Mouse (Mus musculus) stomach, postnatal 0 days (tissue): ENCODE results near the gene Prn. TPM values are rescaled to one million over a fixed set of nuclear protein-coding genes. Genes with fewer than 3 reads are reported as not detected.

Experiments used
- ATAC-seq: fragments of 200-750 bp; cut with Nextera tagmentation; 2 replicates; pipeline ENCODE4 v1.8.0; 2017; ENCODE audit not compliant: low FRiP score, low TSS enrichment
- DNase-seq: peaks from one replicate; pipeline ENCODE4 v3.0.0-alpha.2; 2016; ENCODE audit warnings: low spot score
- H3K27ac ChIP-seq: fragments of 300-500 bp; sonication (generic); replicated peaks from 2 replicates; pipeline ENCODE4 v1.5.1; 2014; ENCODE audit warnings: mild to moderate bottlenecking, control low read depth
- H3K27me3 ChIP-seq: fragments of 300-500 bp; sonication (generic); 2 replicates; pipeline ENCODE4 v1.6.1; 2014; ENCODE audit warnings: low read length; ENCODE audit not compliant: control insufficient read depth, insufficient read depth
- H3K36me3 ChIP-seq: fragments of 300-500 bp; sonication (generic); 2 replicates; pipeline ENCODE4 v1.6.1; 2014; ENCODE audit warnings: low read length, mixed read lengths; ENCODE audit not compliant: control insufficient read depth, insufficient read depth
- H3K4me1 ChIP-seq: fragments of 300-500 bp; sonication (generic); replicated peaks from 2 replicates; pipeline ENCODE4 v1.6.1; 2014; ENCODE audit warnings: antibody characterized with exemption; ENCODE audit not compliant: control insufficient read depth, insufficient read depth
- H3K4me2 ChIP-seq: fragments of 300-500 bp; sonication (generic); replicated peaks from 2 replicates; pipeline ENCODE4 v1.6.1; 2014; ENCODE audit warnings: low read depth, mild to moderate bottlenecking, control low read depth, moderate library complexity
- H3K4me3 ChIP-seq: fragments of 300-500 bp; sonication (generic); 2 replicates; pipeline ENCODE4 v1.5.1; 2014; ENCODE audit warnings: low read depth, low read length, control low read depth
- H3K9ac ChIP-seq: fragments of 300-500 bp; sonication (generic); 2 replicates; pipeline ENCODE4 v1.6.1; 2014; ENCODE audit warnings: mild to moderate bottlenecking, low read length, control low read depth, mixed read lengths
- H3K9me3 ChIP-seq: fragments of 300-500 bp; sonication (generic); 2 replicates; pipeline ENCODE4 v1.6.1; 2016; ENCODE audit warnings: low read length; ENCODE audit not compliant: control insufficient read depth
- CTCF ChIP-seq: IDR thresholded peaks from 2 replicates; pipeline ENCODE4 v1.5.1; 2016; ENCODE audit warnings: antibody characterized with exemption, low read depth, mild to moderate bottlenecking, moderate library complexity
- EP300 ChIP-seq: optimal IDR thresholded peaks from 2 replicates; pipeline ENCODE3; 2016; ENCODE audit warnings: antibody characterized with exemption
- WGBS: fragments of 180-500 bp; shearing (Covaris S2); extraction: QIAGEN DNeasy Blood & Tissue Kit; methylation state at CpG from one replicate; pipeline ENCODE4 v1.1.7; 2014; 5-methylcytosine and 5-hydroxymethylcytosine counted together
- polyA plus RNA-seq: library from polyadenylated mRNA; unstranded; fragments of >200 nt; fragmentation: Nextera tagmentation; extraction: Ambion mirVana; gene quantifications from 2 replicates; pipeline ENCODE4 v1.2.1, GENCODE M21; 2015

The Prn gene
- polyA plus RNA-seq, 1 experiment from 2014 or later, result 0.17 TPM

DNA sequence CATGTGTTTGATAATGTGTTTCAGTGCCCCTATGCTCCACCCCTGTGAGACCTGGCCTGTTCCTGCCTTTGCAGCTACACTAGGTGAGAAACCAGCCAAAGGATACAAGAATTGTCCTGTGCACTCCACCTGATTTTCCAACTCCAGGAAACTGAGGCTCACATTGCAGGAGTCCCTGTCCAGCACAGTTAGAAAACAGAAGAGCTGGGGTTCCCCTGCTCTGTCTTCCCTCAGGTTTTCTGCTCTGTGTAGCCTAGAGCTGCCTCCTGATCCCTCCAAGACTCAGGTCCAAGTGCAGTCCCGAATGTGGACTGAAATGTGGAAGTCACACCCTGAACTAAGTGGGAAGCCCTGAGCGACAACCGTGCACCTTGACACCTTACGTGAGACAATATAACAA is 44.0 kb downstream of the Prn start:
- no peaks in the 10 kb centered on the region for H3K36me3 ChIP-seq
- ATAC-seq, result no peak
- TF ChIP-seq EP300, result no peak
- TF ChIP-seq CTCF, result no peak
- no peak overlapping the region for H3K4me3 ChIP-seq
- H3K4me1 ChIP-seq, result no peaks in the 10 kb centered on the region
- no peak overlapping the region for H3K9ac ChIP-seq
- DNase-seq, result no peak
- 73% methylated on average over 4 of the region's 4 CpGs for WGBS
- no peaks in the 10 kb centered on the region for H3K27me3 ChIP-seq
- no peaks in the 10 kb centered on the region for H3K9me3 ChIP-seq
- no peak overlapping the region for H3K4me2 ChIP-seq
- H3K27ac ChIP-seq, result no peak overlapping the region

GRCm38 (mm10) chr2:131954835-131955234 is 45.1 kb downstream of the Prn start:
- H3K27ac ChIP-seq, result no peak overlapping the region
- ATAC-seq, result no peak

DNA sequence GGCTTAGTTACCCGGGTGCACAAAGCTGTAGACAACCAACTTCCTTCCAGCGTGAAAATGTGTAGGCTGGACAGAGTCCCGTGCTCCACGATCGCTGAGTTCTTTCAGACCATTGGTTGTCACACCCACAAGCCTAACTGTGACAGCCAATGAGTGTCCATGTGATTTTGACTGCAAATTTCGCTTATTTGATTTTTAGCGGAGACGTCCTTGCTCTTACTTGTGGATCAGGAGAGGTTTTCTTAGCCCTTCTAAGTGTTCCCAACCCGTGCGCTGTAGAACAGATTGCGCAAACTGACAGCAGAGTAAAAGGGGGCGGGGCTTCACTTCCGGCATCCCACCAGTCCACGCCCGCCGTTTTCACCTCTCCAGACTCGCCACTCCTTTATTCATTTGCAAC is 45.5 kb downstream of the Prn start:
- peak overlapping the region; percentile 18; the same call in 1 of the 2 replicates for H3K4me3 ChIP-seq
- ATAC-seq (peak; percentile 46; the same call in 1 of the 2 replicates), DNase-seq (peak; percentile 45)
- no peak overlapping the region for H3K9ac ChIP-seq
- H3K27me3 ChIP-seq, result no peaks in the 10 kb centered on the region
- no peaks in the 10 kb centered on the region for H3K4me1 ChIP-seq
- H3K4me2 ChIP-seq, result peak overlapping the region; percentile 44
- no peak overlapping the region for H3K27ac ChIP-seq
- no peak for TF ChIP-seq EP300
- TF ChIP-seq CTCF, result no peak
- no peaks in the 10 kb centered on the region for H3K9me3 ChIP-seq
- 3% methylated on average over 17 of the region's 17 CpGs for WGBS
- no peaks in the 10 kb centered on the region for H3K36me3 ChIP-seq

More at GRCm38 (mm10) chr2:131954835-131955234, 45.1 kb downstream of the Prn start:
- DNase-seq, result no peak
- no peak overlapping the region for H3K9ac ChIP-seq
- H3K36me3 ChIP-seq, result no peaks in the 10 kb centered on the region
- no peaks in the 10 kb centered on the region for H3K27me3 ChIP-seq
- 44% methylated on average over 9 of the region's 9 CpGs for WGBS
- H3K4me2 ChIP-seq, result peak overlapping the region; percentile 44
- no peaks in the 10 kb centered on the region for H3K9me3 ChIP-seq
- peak overlapping the region; percentile 18; the same call in 1 of the 2 replicates for H3K4me3 ChIP-seq
- H3K4me1 ChIP-seq, result no peaks in the 10 kb centered on the region
- TF ChIP-seq EP300, result no peak
- TF ChIP-seq CTCF, result no peak

- DNase-seq (no peak), ATAC-seq (no peak)
- Histone ChIP-seq H3K36me3 (no peaks in the 10 kb centered on the region), H3K27me3 (no peaks in the 10 kb centered on the region), H3K27ac (no peak overlapping the region), H3K4me3 (no peak overlapping the region), H3K9ac (no peak overlapping the region), H3K4me1 (no peaks in the 10 kb centered on the region), H3K9me3 (no peaks in the 10 kb centered on the region), H3K4me2 (no peak overlapping the region)
- no peak for TF ChIP-seq CTCF
- TF ChIP-seq EP300, result no peak
- WGBS, result 76% methylated on average over 7 of the region's 7 CpGs
Observed at GRCm38 (mm10) chr2:131956336-131957256, 46.8 kb downstream of the Prn start.

DNA sequence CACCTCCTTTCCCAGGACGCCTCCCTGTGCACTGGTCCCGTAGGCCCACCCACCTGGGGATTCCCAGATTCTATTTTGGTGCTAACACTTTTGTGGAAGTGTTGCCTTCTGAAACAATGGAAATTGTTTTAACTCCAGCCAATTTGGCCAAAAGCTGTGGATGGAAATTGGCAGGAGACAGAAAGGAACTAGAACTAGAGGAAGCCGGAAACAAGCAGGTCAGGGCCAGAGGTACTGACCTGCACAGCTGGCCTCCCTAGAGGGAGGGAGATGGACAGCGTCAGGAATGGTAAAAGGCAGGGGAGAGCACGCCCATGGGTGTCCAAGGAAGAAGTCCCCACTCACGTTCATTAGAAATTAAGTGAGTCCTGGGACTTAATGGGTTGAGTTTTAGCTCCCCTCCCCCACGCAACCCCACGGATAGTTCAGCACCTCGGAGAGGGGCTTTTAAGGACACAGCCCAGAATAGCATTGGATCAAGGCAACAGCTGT is 48.0 kb downstream of the Prn start:
- Histone ChIP-seq H3K9ac (no peak overlapping the region), H3K9me3 (no peaks in the 10 kb centered on the region), H3K36me3 (no peaks in the 10 kb centered on the region), H3K27me3 (no peaks in the 10 kb centered on the region), H3K27ac (no peak overlapping the region), H3K4me3 (no peak overlapping the region), H3K4me2 (no peak overlapping the region), H3K4me1 (no peaks in the 10 kb centered on the region)
- ATAC-seq (no peak), DNase-seq (no peak)
- no peak for TF ChIP-seq EP300
- TF ChIP-seq CTCF, result no peak
- WGBS, result 47% methylated on average over 9 of the region's 9 CpGs

DNA sequence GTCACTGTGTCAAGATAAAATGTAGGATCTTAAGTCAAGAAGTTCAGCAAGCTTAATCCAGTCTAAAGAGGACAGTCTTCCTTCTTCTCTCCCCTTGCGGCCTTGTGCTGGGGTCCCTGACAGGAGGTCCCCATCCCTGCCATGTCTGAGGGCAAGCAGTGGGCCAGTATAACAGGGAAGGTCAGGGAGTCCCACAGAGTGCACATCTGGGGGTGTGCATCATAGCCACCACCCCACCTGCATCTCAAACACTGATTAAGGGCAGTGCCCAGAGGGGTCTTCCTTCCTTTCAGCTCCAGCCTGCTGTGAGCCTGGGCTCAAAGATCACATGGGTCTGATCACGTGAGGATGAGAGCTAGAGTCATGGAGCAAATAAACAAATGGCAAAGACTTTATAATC is 51.9 kb downstream of the Prn start:
- Histone ChIP-seq H3K4me2 (no peak overlapping the region), H3K27me3 (no peaks in the 10 kb centered on the region), H3K9me3 (no peaks in the 10 kb centered on the region), H3K4me1 (no peaks in the 10 kb centered on the region), H3K9ac (no peak overlapping the region), H3K36me3 (no peaks in the 10 kb centered on the region), H3K4me3 (no peak overlapping the region), H3K27ac (no peak overlapping the region)
- 57% methylated on average over 2 of the region's 2 CpGs for WGBS
- ATAC-seq, result no peak
- TF ChIP-seq CTCF (no peak), EP300 (no peak)
- no peak for DNase-seq
